Mouse (Mus musculus) Muller cell, postnatal 12 days (primary cell): ENCODE results near the gene Aspscr1.
"Not testable (repeated sequence)": the region's sequence is repeated elsewhere in the genome, so short reads cannot be mapped to it uniquely, and the experiment has no call there.

Experiments
- DNase-seq: peaks from one replicate; pipeline ENCODE4 v3.0.0-alpha.2; 2015; ENCODE audit errors: inconsistent ontology term

Gene Aspscr1

GRCm38 (mm10) chr11:120641869-120642268 lies 30.9 kb upstream of the Aspscr1 start:
- no peak for DNase-seq

- no peak for DNase-seq
Measured at GRCm38 (mm10) chr11:120642939-120643600, 29.7 kb upstream of the Aspscr1 start.

GRCm38 (mm10) chr11:120643601-120643987 lies 29.2 kb upstream of the Aspscr1 start, which contains the start of gene Pycr1:
Gene Pycr1, minus strand, starts transcription at chr11:120643769.
- peak; percentile 96 for DNase-seq

GRCm38 (mm10) chr11:120647047-120647830 lies 25.5 kb upstream of the Aspscr1 start:
- no peak for DNase-seq

GRCm38 (mm10) chr11:120648001-120648476 lies 24.7 kb upstream of the Aspscr1 start, which contains the start of gene Myadml2:
Gene Myadml2, minus strand, starts transcription at chr11:120648158.
- DNase-seq: peak; percentile 24

GRCm38 (mm10) chr11:120651872-120652271 lies 20.9 kb upstream of the Aspscr1 start:
- DNase-seq: no peak

GRCm38 (mm10) chr11:120654741-120655140 lies 18.0 kb upstream of the Aspscr1 start:
- DNase-seq: no peak

- DNase-seq: no peak
Measured at GRCm38 (mm10) chr11:120657301-120657700, 15.5 kb upstream of the Aspscr1 start.

GRCm38 (mm10) chr11:120658876-120659410 lies 13.8 kb upstream of the Aspscr1 start:
- peak; percentile 88 for DNase-seq

- DNase-seq: no peak
Measured at GRCm38 (mm10) chr11:120659509-120660300, 13.1 kb upstream of the Aspscr1 start.

GRCm38 (mm10) chr11:120660301-120661075 lies 12.3 kb upstream of the Aspscr1 start:
- DNase-seq: peak; percentile 51

GRCm38 (mm10) chr11:120661076-120661460 lies 11.7 kb upstream of the Aspscr1 start, which contains the start of gene Notum:
Gene Notum, minus strand, starts transcription at chr11:120661175.
- DNase-seq: no peak

GRCm38 (mm10) chr11:120662759-120663158 lies 10.0 kb upstream of the Aspscr1 start:
- peak; percentile 83 for DNase-seq

- no peak for DNase-seq
Measured at GRCm38 (mm10) chr11:120663714-120664113, 9.1 kb upstream of the Aspscr1 start.

GRCm38 (mm10) chr11:120665406-120665805 lies 7.4 kb upstream of the Aspscr1 start:
- no peak for DNase-seq

GRCm38 (mm10) chr11:120666617-120667016 lies 6.2 kb upstream of the Aspscr1 start:
- no peak for DNase-seq

- DNase-seq: no peak
Measured at GRCm38 (mm10) chr11:120673594-120674122, 885 bp downstream of the Aspscr1 start.

- DNase-seq: not testable (repeated sequence)
Measured at GRCm38 (mm10) chr11:120675875-120676274, 3.1 kb downstream of the Aspscr1 start.

GRCm38 (mm10) chr11:120676951-120677350 lies 4.2 kb downstream of the Aspscr1 start:
- DNase-seq: no peak

- DNase-seq: no peak
Measured at GRCm38 (mm10) chr11:120679909-120680308, 7.1 kb downstream of the Aspscr1 start.

GRCm38 (mm10) chr11:120682683-120683082 lies 9.9 kb downstream of the Aspscr1 start:
- no peak for DNase-seq
